Mouse (Mus musculus): ENCODE measurements around the gene Tbrg4. TPM values are rescaled to one million over a fixed set of nuclear protein-coding genes. Genes with fewer than 3 reads are reported as not detected.

Tbrg4 gene
- polyA plus RNA-seq, 1 experiment: 9.6 TPM

GRCm38 (mm10) chr11:6588295-6588694 lies 37.6 kb downstream of the Tbrg4 start:
- Histone ChIP-seq H3K36me3 (ENCODE audit: control insufficient read depth) (peaks cover 87% of the 10 kb centered on the region), H3K4me1 (ENCODE audit: control insufficient read depth) (peaks cover 81% of the 10 kb centered on the region), H3K9me3 (ENCODE audit: control insufficient read depth, low read length) (no peaks in the 10 kb centered on the region), H3K4me3 (replicated peaks) (no peak overlapping the region), H3K27me3 (ENCODE audit: control insufficient read depth) (no peaks in the 10 kb centered on the region)
- TF ChIP-seq GATA1 (IDR thresholded peaks at IDR 0.05; ENCODE audit: low read length) (no peak), TAL1 (IDR thresholded peaks at IDR 0.05; ENCODE audit: low read length) (no peak)

- Histone ChIP-seq H3K4me3 (replicated peaks) (no peak overlapping the region), H3K9me3 (ENCODE audit: control insufficient read depth, low read length) (no peaks in the 10 kb centered on the region), H3K4me1 (ENCODE audit: control insufficient read depth) (peaks cover 72% of the 10 kb centered on the region), H3K27me3 (ENCODE audit: control insufficient read depth) (no peaks in the 10 kb centered on the region), H3K36me3 (ENCODE audit: control insufficient read depth) (peaks cover 84% of the 10 kb centered on the region)
- no peak for TF ChIP-seq GATA1 (IDR thresholded peaks at IDR 0.05; ENCODE audit: low read length)
- no peak for TF ChIP-seq TAL1 (IDR thresholded peaks at IDR 0.05; ENCODE audit: low read length)
These were observed 38.5 kb downstream of the Tbrg4 start for GRCm38 (mm10) chr11:6587249-6587940.

- TF ChIP-seq GATA1 (IDR thresholded peaks at IDR 0.05; ENCODE audit: low read length) (no peak), TAL1 (IDR thresholded peaks at IDR 0.05; ENCODE audit: low read length) (no peak)
- peaks cover 65% of the 10 kb centered on the region for H3K4me1 ChIP-seq (ENCODE audit: control insufficient read depth)
- no peaks in the 10 kb centered on the region for H3K27me3 ChIP-seq (ENCODE audit: control insufficient read depth)
- H3K9me3 ChIP-seq (ENCODE audit: control insufficient read depth, low read length): no peaks in the 10 kb centered on the region
- H3K4me3 ChIP-seq (replicated peaks): no peak overlapping the region
- H3K36me3 ChIP-seq (ENCODE audit: control insufficient read depth): peaks cover 80% of the 10 kb centered on the region
These were observed 39.2 kb downstream of the Tbrg4 start for GRCm38 (mm10) chr11:6586660-6587059.

- no peak for TF ChIP-seq TAL1 (IDR thresholded peaks at IDR 0.05; ENCODE audit: low read length)
- Histone ChIP-seq H3K4me3 (replicated peaks) (no peak overlapping the region), H3K4me1 (ENCODE audit: control insufficient read depth) (peaks cover 56% of the 10 kb centered on the region), H3K9me3 (ENCODE audit: control insufficient read depth, low read length) (no peaks in the 10 kb centered on the region), H3K27me3 (ENCODE audit: control insufficient read depth) (no peaks in the 10 kb centered on the region), H3K36me3 (ENCODE audit: control insufficient read depth) (peaks cover 74% of the 10 kb centered on the region)
These were observed 40.1 kb downstream of the Tbrg4 start for GRCm38 (mm10) chr11:6585748-6586147.

- H3K9me3 ChIP-seq (ENCODE audit: control insufficient read depth, low read length): no peaks in the 10 kb centered on the region
- H3K36me3 ChIP-seq (ENCODE audit: control insufficient read depth): peaks cover 53% of the 10 kb centered on the region
- peaks cover 20% of the 10 kb centered on the region for H3K4me1 ChIP-seq (ENCODE audit: control insufficient read depth)
- H3K4me3 ChIP-seq (replicated peaks): no peak overlapping the region
- TF ChIP-seq GATA1 (IDR thresholded peaks at IDR 0.05; ENCODE audit: low read length) (no peak), TAL1 (IDR thresholded peaks at IDR 0.05; ENCODE audit: low read length) (no peak)
- no peaks in the 10 kb centered on the region for H3K27me3 ChIP-seq (ENCODE audit: control insufficient read depth)
These were observed 44.3 kb downstream of the Tbrg4 start for GRCm38 (mm10) chr11:6581560-6581959.

- Histone ChIP-seq H3K4me3 (replicated peaks) (no peak overlapping the region), H3K4me1 (ENCODE audit: control insufficient read depth) (peaks cover 7% of the 10 kb centered on the region)
These were observed 45.7 kb downstream of the Tbrg4 start for GRCm38 (mm10) chr11:6580065-6580750.

GRCm38 (mm10) chr11:6579361-6579760 lies 46.5 kb downstream of the Tbrg4 start:
- Histone ChIP-seq H3K36me3 (ENCODE audit: control insufficient read depth) (peaks cover 43% of the 10 kb centered on the region), H3K27me3 (ENCODE audit: control insufficient read depth) (no peaks in the 10 kb centered on the region)
- no peak for TF ChIP-seq TAL1 (IDR thresholded peaks at IDR 0.05; ENCODE audit: low read length)
- TF ChIP-seq GATA1 (IDR thresholded peaks at IDR 0.05; ENCODE audit: low read length): no peak

More at GRCm38 (mm10) chr11:6580065-6580750, 45.7 kb downstream of the Tbrg4 start:
- H3K36me3 ChIP-seq (ENCODE audit: control insufficient read depth): peaks cover 50% of the 10 kb centered on the region
- no peaks in the 10 kb centered on the region for H3K27me3 ChIP-seq (ENCODE audit: control insufficient read depth)
- no peak for TF ChIP-seq GATA1 (IDR thresholded peaks at IDR 0.05; ENCODE audit: low read length)
- no peak for TF ChIP-seq TAL1 (IDR thresholded peaks at IDR 0.05; ENCODE audit: low read length)
- H3K9me3 ChIP-seq (ENCODE audit: control insufficient read depth, low read length): no peaks in the 10 kb centered on the region

GRCm38 (mm10) chr11:6576151-6576550 lies 49.7 kb downstream of the Tbrg4 start:
- Histone ChIP-seq H3K36me3 (ENCODE audit: control insufficient read depth) (peaks cover 50% of the 10 kb centered on the region), H3K4me3 (replicated peaks) (no peak overlapping the region), H3K27me3 (ENCODE audit: control insufficient read depth) (no peaks in the 10 kb centered on the region), H3K4me1 (ENCODE audit: control insufficient read depth) (no peaks in the 10 kb centered on the region), H3K9me3 (ENCODE audit: control insufficient read depth, low read length) (no peaks in the 10 kb centered on the region)
- TF ChIP-seq GATA1 (IDR thresholded peaks at IDR 0.05; ENCODE audit: low read length) (no peak), TAL1 (IDR thresholded peaks at IDR 0.05; ENCODE audit: low read length) (no peak)

More at GRCm38 (mm10) chr11:6579361-6579760, 46.5 kb downstream of the Tbrg4 start:
- peaks cover 2% of the 10 kb centered on the region; the same call in 1 of the 2 replicates for H3K4me1 ChIP-seq (ENCODE audit: control insufficient read depth)
- H3K9me3 ChIP-seq (ENCODE audit: control insufficient read depth, low read length): no peaks in the 10 kb centered on the region
- H3K4me3 ChIP-seq (replicated peaks): no peak overlapping the region

GRCm38 (mm10) chr11:6569410-6569777 lies 56.5 kb downstream of the Tbrg4 start:
- Histone ChIP-seq H3K4me1 (ENCODE audit: control insufficient read depth) (peaks cover 36% of the 10 kb centered on the region), H3K36me3 (ENCODE audit: control insufficient read depth) (peaks cover 67% of the 10 kb centered on the region), H3K27me3 (ENCODE audit: control insufficient read depth) (no peaks in the 10 kb centered on the region), H3K4me3 (replicated peaks) (no peak overlapping the region), H3K9me3 (ENCODE audit: control insufficient read depth, low read length) (no peaks in the 10 kb centered on the region)
- no peak for TF ChIP-seq GATA1 (IDR thresholded peaks at IDR 0.05; ENCODE audit: low read length)
- TF ChIP-seq TAL1 (IDR thresholded peaks at IDR 0.05; ENCODE audit: low read length): no peak

Measured in erythroblast, embryonic 14.5 days (primary cell).